Mouse (Mus musculus): ENCODE data around the gene Serpini1. TPM values are rescaled to one million over a fixed set of nuclear protein-coding genes. Genes with fewer than 3 reads are reported as not detected.
"Not testable (repeated sequence)": the region's sequence is repeated elsewhere in the genome, so short reads cannot be mapped to it uniquely, and the experiment has no call there.

Serpini1 gene
- polyA plus RNA-seq, 1 experiment from 2014 or later, result 5.8 TPM

- ATAC-seq (ENCODE audit: insufficient number of reproducible peaks, low FRiP score, low TSS enrichment, low read depth); H3K36me3 ChIP-seq (ENCODE audit: control insufficient read depth, insufficient read depth, low read length): not testable (repeated sequence)
Measured at GRCm38 (mm10) chr3:75650416-75651154, 93.2 kb downstream of the Serpini1 start.

DNA sequence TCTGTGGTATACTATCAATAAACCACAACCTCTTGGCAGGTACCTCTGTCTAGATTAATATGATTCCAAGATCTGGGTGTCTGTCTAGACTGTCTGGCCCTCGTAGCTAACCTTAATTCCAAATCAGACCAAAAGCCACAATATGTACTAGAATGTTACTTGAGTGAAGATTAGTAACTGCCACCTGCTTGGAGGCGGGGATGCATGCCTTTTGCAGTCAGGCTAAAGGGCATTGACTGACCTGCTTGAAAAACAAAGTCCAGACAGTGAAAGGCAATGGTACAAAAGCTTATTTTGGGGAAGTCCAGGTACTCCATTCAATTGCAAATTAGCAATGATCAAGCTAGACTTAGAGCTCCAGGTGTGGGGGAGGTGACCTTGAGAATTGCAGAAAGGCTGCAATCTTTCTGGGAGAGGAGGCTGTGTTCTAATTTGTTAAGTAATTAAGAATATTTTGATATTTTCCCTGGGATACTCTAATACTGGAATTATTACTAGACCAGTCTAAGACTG, 94.3 kb downstream of the Serpini1 start:
- 79% methylated on average over 2 of the region's 2 CpGs for WGBS
- Histone ChIP-seq H3K36me3 (ENCODE audit: control insufficient read depth, insufficient read depth, low read length) (no peaks in the 10 kb centered on the region), H3K27ac (replicated peaks; ENCODE audit: low read depth, low read length) (no peak overlapping the region), H3K4me2 (ENCODE audit: low read depth, severe bottlenecking) (no peak overlapping the region), H3K9ac (ENCODE audit: low read length) (no peak overlapping the region), H3K9me3 (ENCODE audit: control insufficient read depth, low read length) (no peaks in the 10 kb centered on the region), H3K27me3 (ENCODE audit: control insufficient read depth, insufficient read depth, low read length) (no peaks in the 10 kb centered on the region), H3K4me3 (ENCODE audit: low read depth, low read length) (no peak overlapping the region), H3K4me1 (ENCODE audit: control insufficient read depth, insufficient read depth, low read length) (no peaks in the 10 kb centered on the region)
- ATAC-seq (ENCODE audit: insufficient number of reproducible peaks, low FRiP score, low TSS enrichment, low read depth), result no peak
- no peak for DNase-seq (ENCODE audit: low spot score)

More at GRCm38 (mm10) chr3:75650416-75651154, 93.2 kb downstream of the Serpini1 start:
- H3K4me3 ChIP-seq (ENCODE audit: low read depth, low read length); H3K9me3 ChIP-seq (ENCODE audit: control insufficient read depth, low read length); H3K27ac ChIP-seq (replicated peaks; ENCODE audit: low read depth, low read length); H3K9ac ChIP-seq (ENCODE audit: low read length); H3K27me3 ChIP-seq (ENCODE audit: control insufficient read depth, insufficient read depth, low read length); DNase-seq (ENCODE audit: low spot score); H3K4me1 ChIP-seq (ENCODE audit: control insufficient read depth, insufficient read depth, low read length); H3K4me2 ChIP-seq (ENCODE audit: low read depth, severe bottlenecking): not testable (repeated sequence)
- 69% methylated on average over 4 of the region's 4 CpGs for WGBS

- H3K27me3 ChIP-seq (ENCODE audit: control insufficient read depth, insufficient read depth, low read length); H3K36me3 ChIP-seq (ENCODE audit: control insufficient read depth, insufficient read depth, low read length); DNase-seq (ENCODE audit: low spot score); H3K4me2 ChIP-seq (ENCODE audit: low read depth, severe bottlenecking); H3K4me3 ChIP-seq (ENCODE audit: low read depth, low read length); H3K4me1 ChIP-seq (ENCODE audit: control insufficient read depth, insufficient read depth, low read length); H3K27ac ChIP-seq (replicated peaks; ENCODE audit: low read depth, low read length); H3K9me3 ChIP-seq (ENCODE audit: control insufficient read depth, low read length); H3K9ac ChIP-seq (ENCODE audit: low read length); ATAC-seq (ENCODE audit: insufficient number of reproducible peaks, low FRiP score, low TSS enrichment, low read depth): not testable (repeated sequence)
- WGBS, result 63% methylated on average over 4 of the region's 4 CpGs
Measured at GRCm38 (mm10) chr3:75653901-75654300, 96.6 kb downstream of the Serpini1 start.

DNA sequence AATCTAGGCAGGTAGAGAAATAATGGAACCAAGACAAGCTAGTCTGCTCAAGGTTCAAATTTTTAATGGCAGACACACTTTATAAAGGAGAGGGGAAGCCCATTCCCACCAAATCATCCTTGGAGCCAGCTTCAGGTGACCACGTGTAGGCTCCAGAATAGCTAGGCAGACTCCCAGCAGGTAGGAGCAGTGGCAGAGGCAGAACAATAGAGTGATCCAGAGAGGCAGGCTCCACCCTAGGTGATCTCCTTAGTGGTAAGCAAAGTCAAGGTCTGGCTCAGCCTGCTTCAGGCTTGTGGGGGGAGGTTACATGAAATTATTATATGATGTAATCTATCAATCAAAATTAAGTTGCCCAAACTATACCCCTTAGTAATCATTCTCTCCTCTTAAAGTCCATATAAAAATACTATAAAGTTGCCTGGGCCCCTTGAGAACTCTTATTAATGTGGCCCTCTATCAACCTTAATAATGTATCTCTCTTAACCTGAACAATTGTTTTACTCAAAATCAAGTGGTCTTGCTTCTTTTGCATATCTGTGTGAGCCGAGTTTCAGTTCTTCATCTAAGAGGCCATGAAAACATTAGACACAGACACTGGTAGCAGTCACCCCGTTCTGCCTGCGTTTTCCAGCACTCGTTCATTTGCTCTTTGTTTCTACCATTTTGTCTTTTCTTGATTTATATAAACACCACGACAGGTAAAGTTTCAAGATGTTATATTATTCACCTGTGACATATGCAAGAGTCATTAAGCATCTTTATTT, 98.4 kb downstream of the Serpini1 start:
- H3K4me3 ChIP-seq (ENCODE audit: low read depth, low read length), result no peak overlapping the region
- H3K36me3 ChIP-seq (ENCODE audit: control insufficient read depth, insufficient read depth, low read length), result no peaks in the 10 kb centered on the region
- H3K9ac ChIP-seq (ENCODE audit: low read length), result no peak overlapping the region
- no peaks in the 10 kb centered on the region for H3K9me3 ChIP-seq (ENCODE audit: control insufficient read depth, low read length)
- H3K4me1 ChIP-seq (ENCODE audit: control insufficient read depth, insufficient read depth, low read length), result no peaks in the 10 kb centered on the region
- DNase-seq (ENCODE audit: low spot score) (no peak), ATAC-seq (ENCODE audit: insufficient number of reproducible peaks, low FRiP score, low TSS enrichment, low read depth) (no peak)
- H3K27ac ChIP-seq (replicated peaks; ENCODE audit: low read depth, low read length), result no peak overlapping the region
- H3K4me2 ChIP-seq (ENCODE audit: low read depth, severe bottlenecking), result no peak overlapping the region
- H3K27me3 ChIP-seq (ENCODE audit: control insufficient read depth, insufficient read depth, low read length), result no peaks in the 10 kb centered on the region
- WGBS, result 79% methylated on average over 6 of the region's 6 CpGs

DNA sequence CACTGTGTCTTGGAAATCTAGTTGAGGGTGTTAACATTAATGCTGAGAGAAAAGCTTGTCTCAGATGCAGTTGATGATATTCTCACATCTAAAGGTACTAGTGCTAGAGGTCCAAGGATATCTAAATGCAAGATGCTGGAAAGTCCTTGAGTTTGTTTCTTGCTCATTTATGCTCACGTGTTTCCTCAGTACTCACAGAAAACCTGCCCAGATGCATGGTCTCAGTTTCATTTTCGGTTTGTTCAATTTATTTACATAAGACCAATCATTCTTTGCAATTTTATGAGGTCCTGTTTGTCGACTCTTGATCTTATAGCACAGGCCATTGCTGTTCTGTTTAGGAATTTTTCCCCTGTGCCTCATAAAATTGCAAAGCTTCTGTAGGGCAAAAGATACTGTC, 109.6 kb downstream of the Serpini1 start:
- Histone ChIP-seq H3K9ac (ENCODE audit: low read length) (no peak overlapping the region), H3K4me3 (ENCODE audit: low read depth, low read length) (no peak overlapping the region), H3K27me3 (ENCODE audit: control insufficient read depth, insufficient read depth, low read length) (no peaks in the 10 kb centered on the region), H3K4me1 (ENCODE audit: control insufficient read depth, insufficient read depth, low read length) (no peaks in the 10 kb centered on the region), H3K27ac (replicated peaks; ENCODE audit: low read depth, low read length) (no peak overlapping the region), H3K36me3 (ENCODE audit: control insufficient read depth, insufficient read depth, low read length) (no peaks in the 10 kb centered on the region), H3K4me2 (ENCODE audit: low read depth, severe bottlenecking) (no peak overlapping the region), H3K9me3 (ENCODE audit: control insufficient read depth, low read length) (no peaks in the 10 kb centered on the region)
- no peak for DNase-seq (ENCODE audit: low spot score)
- no peak for ATAC-seq (ENCODE audit: insufficient number of reproducible peaks, low FRiP score, low TSS enrichment, low read depth)
- WGBS, result 76% methylated on average over 3 of the region's 3 CpGs

DNA sequence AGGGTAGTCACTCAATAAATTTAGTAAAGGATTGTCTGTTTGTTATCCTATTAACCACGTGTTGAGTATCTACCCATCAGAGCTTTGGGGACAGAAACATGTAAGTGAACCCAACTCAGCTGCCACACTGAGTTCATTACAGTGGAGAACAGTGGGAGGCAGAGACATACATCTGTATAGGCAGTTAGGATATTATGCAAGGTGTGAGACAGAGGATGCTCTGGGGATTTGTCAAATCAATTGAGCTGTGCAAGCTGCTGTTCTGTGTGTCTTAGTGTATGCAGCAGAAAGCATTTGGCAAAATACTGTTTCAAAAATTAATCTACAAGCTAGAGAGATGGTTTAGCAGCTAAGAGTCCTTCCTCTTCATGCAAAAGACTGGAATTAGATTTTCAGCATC, 113.1 kb downstream of the Serpini1 start:
- H3K4me3 ChIP-seq (ENCODE audit: low read depth, low read length), result no peak overlapping the region
- H3K9ac ChIP-seq (ENCODE audit: low read length), result no peak overlapping the region
- DNase-seq (ENCODE audit: low spot score), result no peak
- H3K27ac ChIP-seq (replicated peaks; ENCODE audit: low read depth, low read length), result no peak overlapping the region
- H3K27me3 ChIP-seq (ENCODE audit: control insufficient read depth, insufficient read depth, low read length), result no peaks in the 10 kb centered on the region
- no peaks in the 10 kb centered on the region for H3K4me1 ChIP-seq (ENCODE audit: control insufficient read depth, insufficient read depth, low read length)
- no peaks in the 10 kb centered on the region for H3K9me3 ChIP-seq (ENCODE audit: control insufficient read depth, low read length)
- no peak overlapping the region for H3K4me2 ChIP-seq (ENCODE audit: low read depth, severe bottlenecking)
- no peaks in the 10 kb centered on the region for H3K36me3 ChIP-seq (ENCODE audit: control insufficient read depth, insufficient read depth, low read length)
- no peak for ATAC-seq (ENCODE audit: insufficient number of reproducible peaks, low FRiP score, low TSS enrichment, low read depth)
- 56% methylated on average over 1 of the region's 1 CpGs for WGBS

- Histone ChIP-seq H3K36me3 (ENCODE audit: control insufficient read depth, insufficient read depth, low read length) (no peaks in the 10 kb centered on the region), H3K27ac (replicated peaks; ENCODE audit: low read depth, low read length) (no peak overlapping the region), H3K4me3 (ENCODE audit: low read depth, low read length) (no peak overlapping the region), H3K9me3 (ENCODE audit: control insufficient read depth, low read length) (no peaks in the 10 kb centered on the region), H3K9ac (ENCODE audit: low read length) (no peak overlapping the region), H3K4me1 (ENCODE audit: control insufficient read depth, insufficient read depth, low read length) (no peaks in the 10 kb centered on the region), H3K27me3 (ENCODE audit: control insufficient read depth, insufficient read depth, low read length) (no peaks in the 10 kb centered on the region), H3K4me2 (ENCODE audit: low read depth, severe bottlenecking) (no peak overlapping the region)
- ATAC-seq (ENCODE audit: insufficient number of reproducible peaks, low FRiP score, low TSS enrichment, low read depth) (no peak), DNase-seq (ENCODE audit: low spot score) (no peak)
Measured at GRCm38 (mm10) chr3:75682881-75683280, 125.5 kb downstream of the Serpini1 start.

DNA sequence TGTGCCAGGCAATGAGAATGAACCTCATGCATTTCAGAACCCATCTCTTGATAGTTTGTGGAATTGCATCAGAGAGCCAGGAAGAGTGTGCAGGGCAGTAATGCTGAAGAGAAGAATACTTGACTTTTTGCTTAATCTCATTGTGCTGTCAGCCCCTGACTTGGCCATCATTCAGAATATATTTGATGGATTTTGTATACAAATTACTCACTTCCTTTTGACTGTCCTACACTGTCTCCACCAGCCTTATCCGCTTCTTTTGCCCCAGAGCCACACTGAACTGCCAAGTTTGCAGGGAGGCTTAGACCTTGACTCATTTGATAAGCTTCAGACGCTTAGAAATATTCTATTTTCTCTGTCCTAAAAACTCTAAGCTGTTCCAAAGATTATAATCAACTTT, 129.4 kb downstream of the Serpini1 start:
- Histone ChIP-seq H3K4me3 (ENCODE audit: low read depth, low read length) (no peak overlapping the region), H3K4me1 (ENCODE audit: control insufficient read depth, insufficient read depth, low read length) (no peaks in the 10 kb centered on the region), H3K36me3 (ENCODE audit: control insufficient read depth, insufficient read depth, low read length) (no peaks in the 10 kb centered on the region), H3K4me2 (ENCODE audit: low read depth, severe bottlenecking) (no peak overlapping the region), H3K27me3 (ENCODE audit: control insufficient read depth, insufficient read depth, low read length) (no peaks in the 10 kb centered on the region), H3K9ac (ENCODE audit: low read length) (no peak overlapping the region), H3K9me3 (ENCODE audit: control insufficient read depth, low read length) (no peaks in the 10 kb centered on the region), H3K27ac (replicated peaks; ENCODE audit: low read depth, low read length) (no peak overlapping the region)
- DNase-seq (ENCODE audit: low spot score), result no peak
- WGBS, result 87% methylated on average over 2 of the region's 2 CpGs
- no peak for ATAC-seq (ENCODE audit: insufficient number of reproducible peaks, low FRiP score, low TSS enrichment, low read depth)

All from limb, embryonic 11.5 days (tissue).